Mouse (Mus musculus) embryonic facial prominence, embryonic 14.5 days (tissue): ENCODE results near the gene Trp53i11. TPM values are rescaled to one million over a fixed set of nuclear protein-coding genes. Genes with fewer than 3 reads are reported as not detected.

ENCODE experiments used
- ATAC-seq: fragments of 200-750 bp; cut with Nextera tagmentation; 2 replicates; pipeline ENCODE4 v1.8.0; 2017; ENCODE audit warnings: low read depth, moderate number of reproducible peaks, moderate TSS enrichment
- DNase-seq: peaks from one replicate; pipeline ENCODE4 v3.0.0-alpha.2; 2015; ENCODE audit warnings: low spot score
- H3K27ac ChIP-seq: fragments of 300-500 bp; sonication (generic); replicated peaks from 2 replicates; pipeline ENCODE4 v1.5.1; 2014; ENCODE audit warnings: low read depth, mild to moderate bottlenecking, low read length, moderate library complexity
- H3K27me3 ChIP-seq: fragments of 300-500 bp; sonication (generic); replicated peaks from 2 replicates; pipeline ENCODE4 v1.6.1; 2014; ENCODE audit warnings: low read length; ENCODE audit not compliant: control insufficient read depth, insufficient read depth
- H3K36me3 ChIP-seq: fragments of 300-500 bp; sonication (generic); 2 replicates; pipeline ENCODE4 v1.6.1; 2014; ENCODE audit warnings: low read length, mixed read lengths; ENCODE audit not compliant: control insufficient read depth, insufficient read depth
- H3K4me1 ChIP-seq: fragments of 300-500 bp; sonication (generic); 2 replicates; pipeline ENCODE4 v1.6.1; 2014; ENCODE audit warnings: antibody characterized with exemption, low read length; ENCODE audit not compliant: control insufficient read depth, insufficient read depth
- H3K4me2 ChIP-seq: fragments of 300-500 bp; sonication (generic); 2 replicates; pipeline ENCODE4 v1.6.1; 2014; ENCODE audit warnings: low read depth, mild to moderate bottlenecking, low read length, moderate library complexity, mixed read lengths
- H3K4me3 ChIP-seq: fragments of 300-500 bp; sonication (generic); 2 replicates; pipeline ENCODE4 v1.5.1; 2014; ENCODE audit warnings: low read depth, mild to moderate bottlenecking, low read length
- H3K9ac ChIP-seq: fragments of 300-500 bp; sonication (generic); 2 replicates; pipeline ENCODE4 v1.6.1; 2014; ENCODE audit warnings: low read depth, mild to moderate bottlenecking, low read length, moderate library complexity, mixed read lengths
- H3K9me3 ChIP-seq: fragments of 300-500 bp; sonication (generic); 2 replicates; pipeline ENCODE4 v1.6.1; 2016; ENCODE audit warnings: low read length; ENCODE audit not compliant: control insufficient read depth
- WGBS: fragments of 180-500 bp; shearing (Covaris S2); extraction: QIAGEN DNeasy Blood & Tissue Kit; methylation state at CpG from one replicate; pipeline ENCODE4 v1.1.7; 2014; 5-methylcytosine and 5-hydroxymethylcytosine counted together
- polyA plus RNA-seq: library from polyadenylated mRNA; unstranded; fragments of >200 nt; fragmentation: Nextera tagmentation; extraction: Ambion mirVana; gene quantifications from 2 replicates; pipeline ENCODE4 v1.2.1, GENCODE M21; 2014

The Trp53i11 gene
- polyA plus RNA-seq, 1 experiment from 2014 or later: 33.6 TPM

DNA sequence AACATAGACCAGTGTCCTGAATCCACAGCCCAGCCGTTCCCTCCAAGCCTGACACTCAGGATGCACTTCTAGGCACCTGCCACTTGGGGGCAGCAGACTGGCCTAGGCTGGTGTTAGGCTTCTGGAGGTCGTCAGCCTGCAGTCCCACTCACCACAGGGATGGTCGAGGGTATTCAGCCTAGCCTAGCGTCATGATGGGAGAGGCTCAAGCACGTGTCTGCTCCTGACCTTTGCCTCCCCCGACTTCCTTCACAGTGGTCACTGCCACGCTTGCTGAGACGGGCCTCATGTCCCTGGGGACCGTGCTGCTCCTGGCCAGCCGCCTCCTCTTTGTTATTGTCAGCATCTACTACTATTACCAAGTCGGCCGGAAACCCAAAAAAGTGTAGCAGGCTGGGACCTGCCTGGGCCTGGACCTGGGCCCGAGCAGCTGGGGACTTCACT, 12.2 kb downstream of the Trp53i11 start:
- Histone ChIP-seq H3K27me3 (no peaks in the 10 kb centered on the region), H3K9me3 (no peaks in the 10 kb centered on the region), H3K4me3 (no peak overlapping the region), H3K4me2 (no peak overlapping the region), H3K9ac (no peak overlapping the region), H3K27ac (no peak overlapping the region), H3K36me3 (peaks cover 4% of the 10 kb centered on the region; the same call in 1 of the 2 replicates), H3K4me1 (no peaks in the 10 kb centered on the region)
- peak; percentile 49 for DNase-seq
- 39% methylated on average over 13 of the region's 13 CpGs for WGBS
- ATAC-seq: peak; percentile 16; the same call in 1 of the 2 replicates

DNA sequence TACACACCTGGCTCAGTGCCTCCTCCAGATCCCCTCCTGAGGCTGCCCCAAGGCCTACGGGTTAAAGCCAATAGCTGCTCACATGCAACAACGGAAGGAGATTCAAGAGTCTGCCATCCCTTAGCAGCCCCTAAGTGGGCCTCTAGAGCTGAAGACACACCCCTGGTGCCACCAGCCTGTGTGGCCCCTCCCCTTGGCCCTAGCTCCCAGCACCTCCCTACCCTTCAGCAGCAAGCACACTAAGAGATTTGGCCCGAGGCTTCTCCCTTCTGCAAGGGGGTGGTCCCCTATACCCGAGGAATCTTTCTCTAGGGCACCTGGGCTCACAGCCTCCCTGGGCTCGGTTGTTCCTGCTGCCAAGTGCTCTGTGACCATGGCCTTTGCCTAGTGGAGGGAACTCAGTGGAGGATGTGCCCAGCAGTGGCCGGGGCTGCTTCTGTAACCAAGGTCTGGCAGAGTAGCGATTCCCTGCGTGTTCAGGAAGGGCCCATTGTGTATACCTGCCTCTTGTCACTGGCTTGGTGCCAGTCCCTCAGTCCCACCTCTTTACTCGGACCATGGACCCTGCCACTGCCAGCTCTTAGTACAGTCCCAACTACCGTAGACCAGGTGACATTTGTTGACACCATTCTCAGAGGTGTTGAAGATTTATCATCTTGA, 13.5 kb downstream of the Trp53i11 start:
- Histone ChIP-seq H3K9me3 (no peaks in the 10 kb centered on the region), H3K4me3 (no peak overlapping the region), H3K27ac (no peak overlapping the region), H3K9ac (no peak overlapping the region), H3K36me3 (peaks cover 4% of the 10 kb centered on the region; the same call in 1 of the 2 replicates), H3K4me1 (no peaks in the 10 kb centered on the region), H3K4me2 (no peak overlapping the region), H3K27me3 (no peaks in the 10 kb centered on the region)
- ATAC-seq (no peak), DNase-seq (peak; percentile 33)
- WGBS: 57% methylated on average over 9 of the region's 10 CpGs

DNA sequence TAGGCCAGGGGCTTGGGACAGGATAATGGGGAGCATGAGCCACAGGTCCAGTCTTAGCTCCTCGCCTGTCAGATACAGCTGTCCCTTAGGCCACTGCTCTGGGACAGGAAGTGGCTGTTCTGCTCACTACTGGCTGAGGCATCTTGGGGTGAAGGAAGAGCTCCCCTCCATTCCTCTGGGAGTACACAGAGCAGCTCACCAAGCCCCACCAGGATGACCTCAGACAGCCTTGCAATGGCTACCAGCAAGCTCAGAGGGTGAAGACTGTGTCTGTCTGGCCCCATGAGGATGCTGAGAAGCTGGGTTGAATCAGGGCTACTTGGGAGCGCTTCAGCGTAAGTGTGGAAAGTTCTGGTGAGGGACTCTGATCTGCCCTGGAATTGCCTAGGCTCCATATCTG, 14.6 kb downstream of the Trp53i11 start:
- no peaks in the 10 kb centered on the region for H3K27me3 ChIP-seq
- H3K36me3 ChIP-seq: peaks cover 4% of the 10 kb centered on the region; the same call in 1 of the 2 replicates
- no peaks in the 10 kb centered on the region for H3K4me1 ChIP-seq
- ATAC-seq: no peak
- H3K4me2 ChIP-seq: no peak overlapping the region
- no peak for DNase-seq
- H3K27ac ChIP-seq: no peak overlapping the region
- WGBS: 61% methylated on average over 2 of the region's 3 CpGs
- no peaks in the 10 kb centered on the region for H3K9me3 ChIP-seq
- H3K9ac ChIP-seq: no peak overlapping the region
- no peak overlapping the region for H3K4me3 ChIP-seq

DNA sequence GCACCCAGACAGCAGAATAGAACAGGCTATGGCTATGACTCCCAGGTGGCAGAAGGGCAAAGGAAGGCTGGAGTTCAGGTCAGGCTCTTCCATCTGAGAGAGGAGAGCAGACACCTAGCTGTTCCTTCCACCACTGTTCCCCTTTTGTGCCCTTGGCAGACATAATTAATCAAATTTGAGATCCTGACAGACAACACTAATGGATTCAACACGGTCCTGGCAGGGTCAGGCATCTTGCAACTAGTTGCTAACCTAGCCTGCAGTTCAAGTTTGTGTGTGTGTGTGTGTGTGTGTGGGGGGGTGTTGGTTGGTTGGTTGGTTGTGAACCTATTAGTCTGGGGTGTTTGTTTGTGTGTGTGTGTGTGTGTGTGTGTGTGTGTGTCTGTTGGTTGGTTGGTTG, 15.4 kb downstream of the Trp53i11 start:
- Histone ChIP-seq H3K4me1 (no peaks in the 10 kb centered on the region), H3K27me3 (no peaks in the 10 kb centered on the region), H3K36me3 (peaks cover 4% of the 10 kb centered on the region; the same call in 1 of the 2 replicates), H3K9ac (no peak overlapping the region), H3K4me2 (no peak overlapping the region), H3K9me3 (no peaks in the 10 kb centered on the region), H3K4me3 (no peak overlapping the region), H3K27ac (no peak overlapping the region)
- no peak for DNase-seq
- ATAC-seq: no peak
- 30% methylated on average over 1 of the region's 1 CpGs for WGBS

DNA sequence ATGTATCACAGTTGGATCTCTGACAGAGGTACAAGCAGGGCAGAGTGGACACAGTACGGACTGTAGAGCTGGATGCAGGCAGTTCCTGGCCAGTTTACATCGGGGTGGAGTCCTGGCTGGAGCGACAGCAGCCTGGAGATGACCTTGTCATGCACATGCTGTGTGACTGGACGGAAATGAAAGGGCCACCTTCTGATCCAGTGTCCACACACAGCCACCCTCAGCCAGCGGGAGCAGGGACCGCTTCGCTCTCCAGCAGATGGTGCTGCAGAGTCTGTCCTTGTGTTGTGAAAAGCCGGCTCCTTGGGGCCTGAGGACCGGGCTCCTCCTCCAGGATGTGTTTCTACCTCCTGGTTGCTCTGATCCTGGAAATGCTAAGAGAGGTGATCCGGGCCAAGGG, 16.3 kb downstream of the Trp53i11 start:
- H3K4me2 ChIP-seq: no peak overlapping the region
- H3K4me1 ChIP-seq: no peaks in the 10 kb centered on the region
- no peaks in the 10 kb centered on the region for H3K9me3 ChIP-seq
- H3K36me3 ChIP-seq: peaks cover 4% of the 10 kb centered on the region; the same call in 1 of the 2 replicates
- H3K27ac ChIP-seq: no peak overlapping the region
- H3K27me3 ChIP-seq: no peaks in the 10 kb centered on the region
- DNase-seq: peak; percentile 57
- no peak overlapping the region for H3K4me3 ChIP-seq
- peak; percentile 21; the same call in 1 of the 2 replicates for ATAC-seq
- WGBS: 15% methylated on average over 8 of the region's 10 CpGs
- no peak overlapping the region for H3K9ac ChIP-seq

DNA sequence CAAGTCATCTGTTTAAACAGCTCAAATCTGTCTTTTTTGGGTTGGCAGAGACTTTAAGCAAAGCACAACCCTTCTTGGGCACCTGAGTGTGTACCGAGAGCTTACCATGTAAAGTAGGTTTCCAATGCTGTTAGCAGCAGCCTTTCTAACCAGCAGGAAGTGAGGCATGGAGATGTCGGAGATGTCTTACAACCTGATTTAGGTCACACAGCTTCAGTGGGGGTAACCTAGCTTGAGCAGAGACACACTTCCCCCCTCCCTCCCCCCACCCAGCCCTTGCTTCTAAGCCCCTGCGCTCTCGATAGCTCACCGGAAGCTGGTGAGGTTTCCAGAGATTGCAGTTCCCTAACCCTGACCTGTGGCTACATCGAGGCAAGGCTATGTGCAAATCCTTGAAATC, 17.2 kb downstream of the Trp53i11 start:
- no peak overlapping the region for H3K27ac ChIP-seq
- no peak overlapping the region for H3K4me2 ChIP-seq
- no peak overlapping the region for H3K9ac ChIP-seq
- DNase-seq: no peak
- WGBS: 80% methylated on average over 6 of the region's 6 CpGs
- no peaks in the 10 kb centered on the region for H3K9me3 ChIP-seq
- no peak overlapping the region for H3K4me3 ChIP-seq
- no peaks in the 10 kb centered on the region for H3K27me3 ChIP-seq
- ATAC-seq: no peak
- peaks cover 4% of the 10 kb centered on the region; the same call in 1 of the 2 replicates for H3K36me3 ChIP-seq
- H3K4me1 ChIP-seq: no peaks in the 10 kb centered on the region

DNA sequence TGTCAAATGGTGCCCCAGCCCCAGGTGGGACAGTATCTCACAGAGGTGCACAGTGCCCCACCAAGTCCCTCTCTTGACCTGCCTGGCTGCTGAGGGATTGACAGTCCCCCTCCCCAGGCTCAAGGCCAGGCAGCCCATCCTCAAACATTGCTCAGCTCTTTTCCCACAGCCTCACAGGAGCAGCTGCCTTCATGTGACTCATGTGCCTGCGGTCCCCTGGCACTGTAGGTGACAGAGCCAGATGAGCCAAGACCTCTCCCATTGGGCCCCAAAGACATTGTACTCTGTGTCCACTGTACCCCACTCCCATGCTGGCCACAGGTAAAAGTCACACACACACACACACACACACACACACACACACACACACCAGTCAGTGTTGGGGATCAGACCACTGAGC, 18.8 kb downstream of the Trp53i11 start:
- Histone ChIP-seq H3K27ac (no peak overlapping the region), H3K4me1 (no peaks in the 10 kb centered on the region), H3K27me3 (no peaks in the 10 kb centered on the region), H3K9me3 (no peaks in the 10 kb centered on the region), H3K9ac (no peak overlapping the region), H3K4me3 (no peak overlapping the region), H3K4me2 (no peak overlapping the region), H3K36me3 (peaks cover 4% of the 10 kb centered on the region; the same call in 1 of the 2 replicates)
- ATAC-seq (no peak), DNase-seq (no peak)
- 100% methylated on average over 1 of the region's 1 CpGs for WGBS

DNA sequence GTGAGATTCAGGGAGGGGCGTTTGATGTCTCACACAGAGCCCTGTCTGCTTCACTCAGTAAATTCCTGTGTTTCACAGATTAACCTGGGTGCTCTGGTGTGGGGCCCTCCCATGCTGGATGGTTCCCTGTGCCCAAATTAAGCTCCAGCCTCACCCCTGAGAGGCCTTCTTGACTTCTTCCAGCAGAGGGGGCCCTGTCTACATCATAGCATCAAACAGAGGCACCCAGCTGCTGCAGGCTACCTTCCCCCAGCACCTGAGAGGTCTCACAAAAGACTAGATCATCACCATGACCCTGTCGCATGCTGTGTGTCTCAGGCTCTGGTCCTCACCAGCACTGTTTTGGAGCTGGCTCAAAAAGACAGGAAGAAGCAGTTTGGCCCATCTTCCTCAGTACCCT, 25.0 kb downstream of the Trp53i11 start:
- WGBS: 100% methylated on average over 1 of the region's 2 CpGs
- no peaks in the 10 kb centered on the region for H3K9me3 ChIP-seq
- H3K27ac ChIP-seq: no peak overlapping the region
- no peak overlapping the region for H3K4me3 ChIP-seq
- H3K4me1 ChIP-seq: peaks cover 4% of the 10 kb centered on the region
- 0 out of 2 replicates have a peak, but pooled peaks cover 3% of the 10 kb centered on the region for H3K36me3 ChIP-seq
- H3K9ac ChIP-seq: no peak overlapping the region
- ATAC-seq (no peak), DNase-seq (no peak)
- no peaks in the 10 kb centered on the region for H3K27me3 ChIP-seq
- no peak overlapping the region for H3K4me2 ChIP-seq

DNA sequence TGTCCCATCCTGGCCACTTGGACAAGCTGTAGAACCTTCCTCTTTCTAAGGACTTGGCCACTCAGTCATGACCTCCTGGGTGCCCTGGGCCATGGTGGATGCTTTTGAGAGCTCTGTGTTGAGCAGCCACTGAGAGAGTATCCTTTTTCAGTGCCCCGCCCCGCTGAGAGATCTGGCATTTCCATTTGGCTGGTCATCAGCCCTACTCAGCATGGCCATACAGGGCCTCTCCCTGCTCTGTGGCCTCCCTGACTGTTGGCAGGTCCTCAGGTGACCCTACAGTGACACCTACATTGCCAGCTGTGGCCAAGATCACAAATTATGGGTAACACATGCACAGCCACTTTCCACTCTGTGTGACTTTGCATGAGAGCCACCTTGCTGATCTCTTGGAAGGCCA, 25.5 kb downstream of the Trp53i11 start:
- no peak for DNase-seq
- Histone ChIP-seq H3K4me2 (no peak overlapping the region), H3K4me1 (peaks cover 6% of the 10 kb centered on the region), H3K27me3 (no peaks in the 10 kb centered on the region), H3K36me3 (0 out of 2 replicates have a peak, but pooled peaks cover 3% of the 10 kb centered on the region), H3K9ac (no peak overlapping the region), H3K27ac (no peak overlapping the region), H3K4me3 (no peak overlapping the region), H3K9me3 (no peaks in the 10 kb centered on the region)
- ATAC-seq: no peak
- WGBS: 92% methylated on average over 2 of the region's 2 CpGs
